Mouse (Mus musculus) testis, adult 2 months (tissue): ENCODE results near the gene B3gnt2.

Source experiments
- CTCF ChIP-seq: fragments of 200-500 bp; IDR thresholded peaks from 2 replicates; pipeline ENCODE4 v1.5.1; 2012; ENCODE audit warnings: low read depth, mild to moderate bottlenecking, inconsistent platforms, low read length, moderate library complexity; ENCODE audit not compliant: control insufficient read depth, insufficient read depth, insufficient replicate concordance
- POLR2A ChIP-seq: fragments of 200-500 bp; IDR thresholded peaks from 2 replicates; pipeline ENCODE4 v1.6.1; 2012; ENCODE audit warnings: low read depth, mild to moderate bottlenecking, inconsistent platforms, low read length, moderate library complexity; ENCODE audit not compliant: control insufficient read depth

DNA sequence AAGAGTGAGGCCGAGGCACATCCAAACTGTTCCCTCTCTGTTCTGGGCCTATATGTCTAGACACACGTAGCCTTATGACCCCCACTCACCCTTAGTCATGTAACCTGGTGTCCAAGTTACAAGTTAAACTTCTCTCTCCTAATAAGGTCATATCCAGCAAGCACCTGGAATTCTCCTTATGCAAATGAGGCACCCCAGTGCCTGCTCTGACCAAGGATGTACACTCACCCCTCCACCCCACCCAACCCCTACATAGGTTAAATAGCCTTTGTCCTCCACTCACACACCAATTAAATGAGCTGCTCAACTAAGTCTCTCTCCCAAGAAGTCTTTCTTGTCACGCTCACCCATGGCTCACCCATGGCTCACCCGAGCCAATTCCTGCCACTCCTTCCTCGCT lies 69.0 kb downstream of the B3gnt2 start:
- TF ChIP-seq CTCF (no peak), POLR2A (no peak)
